Mouse (Mus musculus): Measurements from ENCODE around the gene Prlr.

DNA sequence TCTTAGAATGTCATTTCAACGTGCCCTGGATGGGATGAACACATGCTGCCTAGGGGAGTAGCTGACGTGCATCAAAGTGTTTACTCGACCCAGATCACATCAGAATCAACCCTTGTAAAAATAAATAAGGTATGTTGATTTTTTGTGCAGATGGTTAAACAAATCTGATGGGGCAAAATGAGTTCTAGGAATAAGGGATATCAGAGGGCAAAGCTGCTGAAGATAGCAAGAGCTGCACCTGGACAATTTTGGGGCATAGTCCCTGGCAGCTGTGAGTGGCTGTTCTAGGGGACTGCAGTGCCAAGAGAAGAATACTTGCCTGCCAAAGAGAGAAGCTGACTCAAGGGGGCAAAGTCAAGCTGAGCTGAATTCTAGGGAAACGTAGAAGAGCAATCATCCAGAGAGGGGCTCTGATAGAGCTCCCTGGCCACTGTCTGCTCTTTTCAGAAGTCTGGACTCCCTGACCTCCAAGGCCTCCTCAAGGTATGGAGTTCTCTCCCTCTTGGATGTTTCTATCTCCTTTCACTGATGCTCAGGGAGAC lies 46.6 kb downstream of the Prlr start:
- no peak for TF ChIP-seq CTCF (IDR thresholded peaks at IDR 0.05; ENCODE audit: low read depth)
- TF ChIP-seq EP300 (IDR thresholded peaks at IDR 0.05; ENCODE audit: low read depth), result no peak

Data from heart, postnatal 0 days (tissue).